Mouse (Mus musculus) forebrain, embryonic 14.5 days (tissue): ENCODE data around the gene H2-Aa. TPM values are rescaled to one million over a fixed set of nuclear protein-coding genes. Genes with fewer than 3 reads are reported as not detected.
"Not testable (repeated sequence)": the region's sequence is repeated elsewhere in the genome, so short reads cannot be mapped to it uniquely, and the experiment has no call there.

Experiments used
- ATAC-seq: fragments of 200-750 bp; cut with Nextera tagmentation; 2 replicates; pipeline ENCODE4 v1.8.0; 2017; ENCODE audit warnings: mild to moderate bottlenecking, moderate library complexity
- DNase-seq: peaks from one replicate; pipeline ENCODE4 v3.0.0-alpha.2; 2015; ENCODE audit warnings: low spot score
- H3K27ac ChIP-seq: fragments of 300-500 bp; sonication (generic); 2 replicates; pipeline ENCODE4 v1.5.1; 2014; ENCODE audit warnings: low read depth, mild to moderate bottlenecking, control low read depth, low read length, moderate library complexity
- H3K27me3 ChIP-seq: fragments of 300-500 bp; sonication (generic); replicated peaks from 2 replicates; pipeline ENCODE4 v1.6.1; 2014; ENCODE audit warnings: low read length, control low read depth, mixed read lengths; ENCODE audit not compliant: control insufficient read depth, insufficient read depth
- H3K36me3 ChIP-seq: fragments of 300-500 bp; sonication (generic); 2 replicates; pipeline ENCODE4 v1.6.1; 2014; ENCODE audit warnings: low read length, control low read depth; ENCODE audit not compliant: control insufficient read depth, insufficient read depth
- H3K4me1 ChIP-seq: fragments of 300-500 bp; sonication (generic); 2 replicates; pipeline ENCODE4 v1.6.1; 2014; ENCODE audit warnings: antibody characterized with exemption, low read length, control low read depth; ENCODE audit not compliant: control insufficient read depth, insufficient read depth
- H3K4me2 ChIP-seq: fragments of 300-500 bp; sonication (generic); 2 replicates; pipeline ENCODE4 v1.6.1; 2014; ENCODE audit warnings: mild to moderate bottlenecking, control low read depth, low read length
- H3K4me3 ChIP-seq: fragments of 300-500 bp; sonication (generic); 2 replicates; pipeline ENCODE4 v1.5.1; 2014; ENCODE audit warnings: low read depth, low read length, control low read depth
- H3K9ac ChIP-seq: fragments of 300-500 bp; sonication (generic); 2 replicates; pipeline ENCODE4 v1.6.1; 2014; ENCODE audit warnings: mild to moderate bottlenecking, low read length, control low read depth, moderate library complexity
- H3K9me3 ChIP-seq: fragments of 300-500 bp; sonication (generic); replicated peaks from 2 replicates; pipeline ENCODE4 v1.6.1; 2016; ENCODE audit warnings: low read length, control low read depth, mixed read lengths; ENCODE audit not compliant: control insufficient read depth
- WGBS: fragments of 180-500 bp; shearing (Covaris S2); extraction: QIAGEN DNeasy Blood & Tissue Kit; methylation state at CpG from one replicate; pipeline ENCODE4 v1.1.7; 2014; 5-methylcytosine and 5-hydroxymethylcytosine counted together
- polyA plus RNA-seq: library from polyadenylated mRNA; unstranded; fragments of >200 nt; fragmentation: Nextera tagmentation; extraction: Ambion mirVana; gene quantifications from 2 replicates; pipeline ENCODE4 v1.2.1, GENCODE M21; 2014

H2-Aa gene
- polyA plus RNA-seq, 1 experiment from 2014 or later: 0.25 TPM

DNA sequence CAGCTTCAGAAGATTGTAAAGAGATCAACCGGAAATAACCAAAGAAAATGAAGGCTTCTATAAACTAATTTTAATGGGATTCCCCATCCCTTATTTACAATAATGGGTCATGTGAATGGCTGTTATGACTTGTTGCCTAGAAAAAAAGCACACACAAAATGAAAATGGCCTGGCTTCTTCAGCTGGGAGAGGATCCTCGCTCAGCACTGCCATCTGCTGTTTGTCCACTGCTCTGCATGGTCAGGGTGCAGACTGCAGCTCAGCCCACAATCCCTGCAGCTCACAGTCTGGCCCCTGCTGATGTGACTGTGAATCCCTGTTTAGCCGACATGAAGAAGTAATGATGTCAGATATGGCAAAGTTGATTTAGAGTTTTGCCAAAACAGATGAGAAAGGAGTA, 25.8 kb upstream of the H2-Aa start:
- Histone ChIP-seq H3K36me3 (no peaks in the 10 kb centered on the region), H3K9ac (no peak overlapping the region), H3K9me3 (no peaks in the 10 kb centered on the region), H3K4me2 (no peak overlapping the region), H3K4me1 (no peaks in the 10 kb centered on the region), H3K4me3 (no peak overlapping the region), H3K27ac (no peak overlapping the region), H3K27me3 (no peaks in the 10 kb centered on the region)
- WGBS: 39% methylated on average over 3 of the region's 3 CpGs
- DNase-seq (peak; percentile 78), ATAC-seq (peak; percentile 63; the same call in 1 of the 2 replicates)

DNA sequence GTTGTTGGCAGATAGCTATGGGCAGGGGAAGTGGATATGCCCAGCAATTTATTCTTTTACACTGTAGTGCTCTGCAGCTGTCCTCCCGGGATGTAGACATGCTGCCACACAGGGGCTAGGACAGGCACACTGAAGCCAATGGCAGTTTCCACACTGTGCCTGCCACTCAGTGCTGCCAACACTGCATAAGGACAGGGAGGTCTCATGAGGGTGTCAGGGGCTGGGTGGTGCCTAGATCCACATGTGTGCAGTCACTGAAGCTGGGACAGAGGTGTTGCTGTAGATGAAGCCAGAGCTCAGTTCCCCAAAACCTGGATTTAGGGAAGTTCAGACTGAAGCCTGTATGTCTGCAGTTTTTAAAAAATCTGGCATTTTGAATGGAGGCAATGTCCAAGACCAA, 24.6 kb upstream of the H2-Aa start:
- ATAC-seq: no peak
- H3K36me3 ChIP-seq: no peaks in the 10 kb centered on the region
- H3K4me3 ChIP-seq: no peak overlapping the region
- no peaks in the 10 kb centered on the region for H3K9me3 ChIP-seq
- no peak overlapping the region for H3K9ac ChIP-seq
- H3K4me2 ChIP-seq: no peak overlapping the region
- DNase-seq: no peak
- H3K27ac ChIP-seq: no peak overlapping the region
- WGBS: 86% methylated on average over 1 of the region's 1 CpGs
- H3K4me1 ChIP-seq: no peaks in the 10 kb centered on the region
- H3K27me3 ChIP-seq: no peaks in the 10 kb centered on the region

DNA sequence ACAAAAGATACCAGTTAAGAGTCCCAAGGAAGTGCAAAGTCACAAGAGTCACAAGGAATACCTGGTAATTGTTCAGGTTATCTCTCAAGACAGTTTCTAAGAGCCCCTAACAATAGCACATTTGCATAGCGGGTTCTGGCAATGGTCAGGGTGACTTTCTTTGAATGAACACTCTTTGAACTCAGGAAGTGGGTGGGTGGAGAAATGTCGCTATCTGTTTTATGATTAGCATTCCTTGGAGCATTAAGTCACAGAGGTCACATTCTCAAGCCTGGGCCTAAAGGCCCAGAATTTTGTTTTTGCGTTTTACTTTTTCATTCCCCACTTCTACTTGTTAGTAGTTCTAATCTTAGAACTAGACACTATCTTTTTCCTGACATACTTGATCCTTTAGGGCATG, 22.9 kb upstream of the H2-Aa start:
- H3K27me3 ChIP-seq, H3K36me3 ChIP-seq, H3K9me3 ChIP-seq, H3K4me2 ChIP-seq, ATAC-seq, H3K9ac ChIP-seq, H3K27ac ChIP-seq, H3K4me3 ChIP-seq, H3K4me1 ChIP-seq, DNase-seq: not testable (repeated sequence)
- 90% methylated on average over 3 of the region's 3 CpGs for WGBS

DNA sequence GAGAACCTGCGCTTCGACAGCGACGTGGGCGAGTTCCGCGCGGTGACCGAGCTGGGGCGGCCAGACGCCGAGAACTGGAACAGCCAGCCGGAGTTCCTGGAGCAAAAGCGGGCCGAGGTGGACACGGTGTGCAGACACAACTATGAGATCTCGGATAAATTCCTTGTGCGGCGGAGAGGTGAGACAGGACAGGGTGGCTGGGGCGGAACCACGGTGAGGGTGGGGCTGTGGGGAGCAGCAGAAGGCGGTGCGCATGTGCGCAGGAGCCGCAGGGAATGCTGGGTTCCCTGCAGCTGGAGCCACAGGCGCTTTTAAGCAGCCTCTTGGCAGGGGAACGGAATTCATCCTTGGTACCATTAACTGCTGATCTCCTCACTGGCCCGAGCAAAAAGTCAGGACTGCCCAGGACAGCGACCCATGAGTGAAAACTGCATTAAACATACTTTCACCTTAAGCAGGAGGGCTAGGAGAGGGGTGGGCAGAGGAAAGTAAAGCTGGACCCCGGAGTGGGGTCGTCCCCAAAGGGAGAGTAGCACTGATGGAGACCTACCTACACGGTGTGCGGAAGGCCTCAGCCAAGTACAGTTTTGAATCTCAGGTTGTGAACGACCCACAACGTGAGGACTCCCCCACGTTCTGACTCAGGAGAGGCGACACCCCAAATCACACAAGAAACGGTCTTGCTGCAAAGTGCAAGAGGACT, 22.2 kb upstream of the H2-Aa start:
- Histone ChIP-seq H3K4me2 (peak overlapping the region; percentile 77), H3K36me3 (no peaks in the 10 kb centered on the region), H3K9me3 (no peaks in the 10 kb centered on the region), H3K9ac (peak overlapping the region; percentile 74), H3K27ac (no peak overlapping the region), H3K27me3 (no peaks in the 10 kb centered on the region), H3K4me1 (no peaks in the 10 kb centered on the region), H3K4me3 (peak overlapping the region; percentile 54)
- 21% methylated on average over 38 of the region's 38 CpGs for WGBS
- ATAC-seq: peak; percentile 92
- peak; percentile 82 for DNase-seq

DNA sequence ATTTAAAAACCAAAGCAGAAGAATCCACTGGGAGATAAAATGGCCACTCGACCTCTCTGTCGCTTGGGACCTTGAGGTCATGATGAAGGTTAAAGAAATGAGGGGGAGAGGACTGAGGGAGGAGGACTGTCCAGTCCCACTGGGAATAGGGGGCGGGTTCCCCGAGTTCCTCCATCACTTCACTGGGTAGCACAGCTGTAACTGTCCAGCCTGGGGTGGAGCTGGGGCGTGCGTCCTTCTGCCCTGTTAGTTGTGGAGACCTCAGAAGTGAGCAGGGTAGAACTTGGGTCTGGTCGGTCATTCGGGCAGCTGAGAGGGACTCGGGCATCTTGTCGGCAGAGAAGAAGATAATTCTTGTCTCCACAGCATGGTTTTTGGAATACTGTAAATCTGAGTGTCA, 21.6 kb upstream of the H2-Aa start:
- Histone ChIP-seq H3K4me1 (no peaks in the 10 kb centered on the region), H3K36me3 (no peaks in the 10 kb centered on the region), H3K9me3 (no peaks in the 10 kb centered on the region), H3K4me2 (peak overlapping the region; percentile 77), H3K27me3 (no peaks in the 10 kb centered on the region), H3K4me3 (peak overlapping the region; percentile 54), H3K9ac (peak overlapping the region; percentile 74), H3K27ac (no peak overlapping the region)
- ATAC-seq (0 out of 2 replicates have a peak, but pooled peaks have one; percentile 2), DNase-seq (no peak)
- 31% methylated on average over 10 of the region's 10 CpGs for WGBS

DNA sequence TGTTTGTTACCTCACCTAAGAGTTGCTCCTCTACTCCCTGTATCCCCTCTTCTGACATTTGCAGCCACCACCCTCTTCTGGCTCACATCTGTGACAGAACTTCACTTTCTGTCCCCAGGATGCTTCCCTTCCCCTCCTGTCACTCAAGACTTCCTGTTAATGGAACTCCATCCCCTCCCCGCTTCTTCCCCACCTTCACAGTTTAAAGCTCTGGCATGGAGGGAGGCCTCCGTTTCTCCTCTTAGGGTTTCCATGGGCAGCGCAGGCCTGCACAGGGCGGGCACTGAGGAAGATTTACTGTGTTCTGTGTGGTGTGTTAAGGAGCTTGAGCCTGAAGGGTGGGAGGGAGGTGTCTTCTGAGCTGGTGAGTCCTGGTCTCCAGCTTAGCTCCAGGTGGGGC, 20.5 kb upstream of the H2-Aa start:
- WGBS: 82% methylated on average over 4 of the region's 4 CpGs

DNA sequence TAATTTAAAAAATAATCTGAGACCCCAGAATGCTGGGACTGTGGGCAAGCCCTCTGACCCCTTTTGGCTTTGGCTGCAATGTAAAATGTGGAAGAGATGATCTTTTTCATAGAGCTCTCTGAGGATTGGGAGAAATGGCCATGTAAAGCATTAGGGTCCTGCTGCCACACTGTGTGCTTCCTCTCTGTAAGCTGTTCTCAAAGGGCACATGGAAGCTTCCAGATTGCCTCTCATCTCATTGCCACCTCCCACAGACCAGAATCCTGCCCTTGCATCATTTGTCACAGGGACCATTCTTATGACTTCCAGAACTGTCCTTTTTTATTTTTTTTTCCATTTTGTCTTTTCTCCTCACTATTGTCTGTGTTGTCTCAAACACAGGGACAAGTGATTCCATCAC, 19.6 kb upstream of the H2-Aa start:
- ATAC-seq: no peak
- H3K4me3 ChIP-seq: no peak overlapping the region
- no peak overlapping the region for H3K4me2 ChIP-seq
- no peaks in the 10 kb centered on the region for H3K9me3 ChIP-seq
- no peaks in the 10 kb centered on the region for H3K36me3 ChIP-seq
- no peak overlapping the region for H3K9ac ChIP-seq
- no peaks in the 10 kb centered on the region for H3K27me3 ChIP-seq
- no peak overlapping the region for H3K27ac ChIP-seq
- no peak for DNase-seq
- no peaks in the 10 kb centered on the region for H3K4me1 ChIP-seq

More for the DNA sequence above, 20.5 kb upstream of the H2-Aa start:
- no peaks in the 10 kb centered on the region for H3K9me3 ChIP-seq
- no peak overlapping the region for H3K27ac ChIP-seq
- H3K4me2 ChIP-seq: no peak overlapping the region
- DNase-seq: no peak
- H3K27me3 ChIP-seq: no peaks in the 10 kb centered on the region
- ATAC-seq: no peak
- H3K36me3 ChIP-seq: no peaks in the 10 kb centered on the region
- no peaks in the 10 kb centered on the region for H3K4me1 ChIP-seq
- H3K4me3 ChIP-seq: no peak overlapping the region
- no peak overlapping the region for H3K9ac ChIP-seq

DNA sequence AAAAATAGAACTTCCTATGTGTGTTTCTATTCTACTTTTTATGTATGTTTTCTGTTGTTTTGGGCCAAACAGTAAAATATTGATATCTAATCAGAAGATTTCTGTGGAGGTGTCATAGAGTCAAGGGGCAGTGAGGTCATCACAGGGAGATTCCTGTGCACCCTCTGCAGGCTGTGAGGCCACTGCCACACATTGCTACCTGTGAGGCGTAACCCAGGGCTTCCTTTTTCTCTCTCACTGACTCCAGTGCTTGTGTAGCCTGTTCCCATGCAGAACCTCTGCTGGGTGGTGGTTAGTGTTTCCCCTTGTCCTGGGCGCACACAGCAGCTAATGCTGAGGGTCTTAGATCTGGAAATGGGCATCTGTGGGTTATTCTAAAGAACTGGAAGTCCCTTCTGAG, 18.8 kb upstream of the H2-Aa start:
- H3K9ac ChIP-seq: no peak overlapping the region
- H3K4me1 ChIP-seq: no peaks in the 10 kb centered on the region
- no peak for DNase-seq
- H3K27me3 ChIP-seq: no peaks in the 10 kb centered on the region
- H3K9me3 ChIP-seq: no peaks in the 10 kb centered on the region
- H3K4me2 ChIP-seq: no peak overlapping the region
- no peaks in the 10 kb centered on the region for H3K36me3 ChIP-seq
- H3K4me3 ChIP-seq: no peak overlapping the region
- H3K27ac ChIP-seq: no peak overlapping the region
- WGBS: 71% methylated on average over 2 of the region's 2 CpGs
- ATAC-seq: no peak

DNA sequence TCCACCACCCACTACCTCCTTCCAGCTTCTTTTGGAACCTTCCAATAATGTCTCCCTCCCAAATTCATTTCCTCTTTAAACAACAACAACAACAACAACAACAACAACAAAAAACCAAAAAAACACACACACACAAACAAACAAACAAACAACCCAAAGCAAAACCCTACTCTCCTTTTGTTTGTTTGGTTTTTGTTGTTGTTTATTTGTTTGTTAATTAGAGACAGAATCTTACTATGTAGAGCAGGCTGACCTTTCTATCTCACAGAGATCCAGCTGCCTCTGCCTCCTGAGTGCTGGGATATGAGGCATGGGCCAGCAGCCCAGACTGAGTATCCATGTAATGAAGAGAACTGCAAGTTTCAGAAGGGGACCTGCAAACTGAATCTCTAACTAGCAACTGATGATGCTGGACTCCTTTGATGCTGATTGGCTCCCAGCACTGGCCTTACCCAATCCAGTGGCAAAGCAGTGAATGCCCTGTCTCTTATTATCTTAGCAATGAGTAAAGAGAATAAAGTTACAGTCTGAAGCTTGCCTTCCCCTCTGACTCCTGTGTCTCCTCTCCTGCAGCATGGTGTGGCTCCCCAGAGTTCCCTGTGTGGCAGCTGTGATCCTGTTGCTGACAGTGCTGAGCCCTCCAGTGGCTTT, 17.9 kb upstream of the H2-Aa start, which contains the start of gene H2-Eb1:
TSS of gene H2-Eb1 (plus strand) at position 488 of the 651 bp plus-strand sequence.
- peak; percentile 93 for DNase-seq
- H3K27ac ChIP-seq: no peak within 1 kb of the TSS
- no peaks in the 10 kb centered on the region for H3K4me1 ChIP-seq
- no peak within 1 kb of the TSS for H3K9ac ChIP-seq
- H3K36me3 ChIP-seq: no peaks in the 10 kb centered on the region
- H3K4me2 ChIP-seq: no peak within 1 kb of the TSS
- H3K9me3 ChIP-seq: no peaks in the 10 kb centered on the region
- ATAC-seq: peak; percentile 86
- no peaks in the 10 kb centered on the region for H3K27me3 ChIP-seq
- no peak within 1 kb of the TSS for H3K4me3 ChIP-seq
